Mouse (Mus musculus): Measurements from ENCODE around the gene Il4ra. TPM values are rescaled to one million over a fixed set of nuclear protein-coding genes. Genes with fewer than 3 reads are reported as not detected.

Gene Il4ra
- polyA plus RNA-seq, 1 experiment from 2014 or later: 1.8 TPM

DNA sequence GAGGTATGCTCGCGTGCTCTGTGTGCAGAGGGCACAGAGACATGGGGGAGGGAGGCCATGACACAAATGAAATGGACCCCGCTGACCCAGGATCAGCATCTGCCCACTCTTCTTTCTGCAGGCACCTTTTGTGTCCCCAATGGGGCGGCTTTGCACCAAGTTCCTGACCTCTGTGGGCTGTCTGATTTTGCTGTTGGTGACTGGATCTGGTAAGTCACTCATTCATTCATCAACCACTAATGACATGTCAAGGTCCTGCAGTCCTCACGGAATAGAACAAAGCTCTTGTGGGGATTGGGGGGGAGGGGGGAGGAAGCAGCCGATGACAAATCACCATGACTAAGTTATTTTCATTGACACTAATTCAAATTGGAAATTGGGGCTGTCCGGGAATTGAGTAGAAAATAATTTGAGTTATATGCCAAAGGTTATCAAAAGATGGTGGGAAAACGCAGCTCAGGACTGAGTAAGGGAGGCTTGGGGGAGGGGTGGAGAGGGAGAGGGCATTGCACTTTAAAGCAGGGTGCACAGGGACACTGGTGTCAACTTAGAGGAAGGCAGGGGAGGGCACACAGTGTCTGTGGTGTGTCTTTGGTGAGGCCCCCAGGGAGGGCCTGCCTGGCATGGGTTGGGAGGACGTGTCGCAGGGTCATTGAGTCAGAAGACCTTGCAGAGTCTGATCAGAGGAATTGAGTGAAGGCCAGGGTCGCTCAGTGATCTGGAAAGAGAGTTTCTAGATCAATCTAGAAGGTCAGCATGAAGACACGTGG, 13.8 kb downstream of the Il4ra start:
- no peak overlapping the region for H3K4me3 ChIP-seq (ENCODE audit: low read depth, low read length)
- no peak overlapping the region for H3K27ac ChIP-seq (replicated peaks; ENCODE audit: low read depth, low read length)
- no peaks in the 10 kb centered on the region for H3K9me3 ChIP-seq (replicated peaks; ENCODE audit: control insufficient read depth, low read length)
- no peaks in the 10 kb centered on the region for H3K36me3 ChIP-seq (replicated peaks; ENCODE audit: control insufficient read depth, insufficient read depth, low read depth, low read length)
- no peak overlapping the region for H3K4me2 ChIP-seq (ENCODE audit: low read depth, low read length)
- no peaks in the 10 kb centered on the region for H3K4me1 ChIP-seq (ENCODE audit: control insufficient read depth, insufficient read depth, low read length)
- ATAC-seq (replicated peaks; ENCODE audit: insufficient number of reproducible peaks, low FRiP score, low TSS enrichment, low read depth) (no peak), DNase-seq (ENCODE audit: low spot score) (no peak)
- no peak overlapping the region for H3K9ac ChIP-seq (replicated peaks; ENCODE audit: low read length)
- H3K27me3 ChIP-seq (ENCODE audit: control insufficient read depth, insufficient read depth, low read length): no peaks in the 10 kb centered on the region
- 63% methylated on average over 12 of the region's 12 CpGs for WGBS

DNA sequence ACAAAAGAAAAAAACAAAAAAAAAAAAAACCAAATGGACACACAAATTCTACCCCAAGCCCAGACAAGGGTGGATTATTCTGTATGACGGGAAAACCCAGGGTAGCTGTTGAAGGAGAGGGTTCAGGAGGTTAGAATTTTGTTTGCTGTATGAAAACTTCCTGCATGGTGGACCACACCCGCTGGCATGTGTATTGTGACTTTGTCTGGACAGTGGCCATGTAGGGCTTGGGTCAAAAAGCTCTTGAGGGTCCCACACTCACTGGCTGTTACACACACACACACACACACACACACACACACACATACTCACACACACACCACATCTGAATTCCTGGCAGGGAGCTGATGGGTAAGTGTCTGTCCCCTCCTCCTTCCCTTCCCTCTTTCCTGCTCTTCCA, 14.5 kb downstream of the Il4ra start:
- no peak for DNase-seq (ENCODE audit: low spot score)
- Histone ChIP-seq H3K27me3 (ENCODE audit: control insufficient read depth, insufficient read depth, low read length) (no peaks in the 10 kb centered on the region), H3K9me3 (replicated peaks; ENCODE audit: control insufficient read depth, low read length) (no peaks in the 10 kb centered on the region), H3K4me1 (ENCODE audit: control insufficient read depth, insufficient read depth, low read length) (no peaks in the 10 kb centered on the region), H3K9ac (replicated peaks; ENCODE audit: low read length) (no peak overlapping the region), H3K27ac (replicated peaks; ENCODE audit: low read depth, low read length) (no peak overlapping the region), H3K4me3 (ENCODE audit: low read depth, low read length) (no peak overlapping the region), H3K36me3 (replicated peaks; ENCODE audit: control insufficient read depth, insufficient read depth, low read depth, low read length) (no peaks in the 10 kb centered on the region), H3K4me2 (ENCODE audit: low read depth, low read length) (no peak overlapping the region)
- 85% methylated on average over 2 of the region's 2 CpGs for WGBS
- no peak for ATAC-seq (replicated peaks; ENCODE audit: insufficient number of reproducible peaks, low FRiP score, low TSS enrichment, low read depth)

DNA sequence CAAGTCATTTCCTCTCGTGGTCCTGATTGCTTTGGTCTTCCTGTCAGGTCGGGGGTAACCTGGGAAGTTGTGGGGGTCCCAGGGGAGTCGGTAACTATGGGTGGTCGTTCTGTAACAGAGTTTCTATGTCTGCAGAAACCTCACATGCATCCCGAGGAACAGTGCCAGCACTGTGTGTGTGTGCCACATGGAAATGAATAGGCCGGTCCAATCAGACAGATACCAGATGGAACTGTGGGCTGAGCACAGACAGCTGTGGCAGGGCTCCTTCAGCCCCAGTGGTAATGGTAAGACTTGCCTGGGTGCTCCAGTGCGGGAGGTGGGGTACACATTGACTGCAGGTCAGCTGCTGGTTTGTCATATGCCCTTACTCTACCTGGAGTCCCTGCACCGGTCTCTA, 17.0 kb downstream of the Il4ra start:
- Histone ChIP-seq H3K4me2 (ENCODE audit: low read depth, low read length) (no peak overlapping the region), H3K36me3 (replicated peaks; ENCODE audit: control insufficient read depth, insufficient read depth, low read depth, low read length) (no peaks in the 10 kb centered on the region), H3K27ac (replicated peaks; ENCODE audit: low read depth, low read length) (no peak overlapping the region), H3K27me3 (ENCODE audit: control insufficient read depth, insufficient read depth, low read length) (no peaks in the 10 kb centered on the region), H3K4me3 (ENCODE audit: low read depth, low read length) (no peak overlapping the region), H3K9me3 (replicated peaks; ENCODE audit: control insufficient read depth, low read length) (no peaks in the 10 kb centered on the region), H3K9ac (replicated peaks; ENCODE audit: low read length) (no peak overlapping the region), H3K4me1 (ENCODE audit: control insufficient read depth, insufficient read depth, low read length) (no peaks in the 10 kb centered on the region)
- 81% methylated on average over 8 of the region's 8 CpGs for WGBS
- ATAC-seq (replicated peaks; ENCODE audit: insufficient number of reproducible peaks, low FRiP score, low TSS enrichment, low read depth): no peak
- no peak for DNase-seq (ENCODE audit: low spot score)

DNA sequence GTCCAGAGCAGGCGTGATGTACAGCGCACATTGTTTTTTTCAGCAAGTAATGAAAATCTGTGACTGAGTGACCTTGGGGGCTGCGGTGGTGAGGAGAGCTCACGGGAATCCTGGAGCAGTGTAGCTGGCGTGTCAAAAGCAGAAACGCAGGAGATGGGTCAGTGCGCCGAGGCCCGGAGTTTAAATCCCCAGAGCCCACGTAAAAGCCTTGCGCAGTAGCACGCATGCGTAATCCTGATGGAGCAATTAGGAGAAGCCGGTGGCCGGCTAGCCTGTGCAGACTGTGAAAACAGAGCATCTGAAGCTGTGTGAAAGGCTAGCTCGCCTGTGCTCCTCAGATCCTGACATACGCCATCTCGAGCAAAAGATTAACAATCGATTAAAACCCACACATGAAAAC, 20.0 kb downstream of the Il4ra start:
- Histone ChIP-seq H3K9ac (replicated peaks; ENCODE audit: low read length) (no peak overlapping the region), H3K4me2 (ENCODE audit: low read depth, low read length) (no peak overlapping the region), H3K4me1 (ENCODE audit: control insufficient read depth, insufficient read depth, low read length) (no peaks in the 10 kb centered on the region), H3K9me3 (replicated peaks; ENCODE audit: control insufficient read depth, low read length) (no peaks in the 10 kb centered on the region), H3K36me3 (replicated peaks; ENCODE audit: control insufficient read depth, insufficient read depth, low read depth, low read length) (no peaks in the 10 kb centered on the region), H3K27ac (replicated peaks; ENCODE audit: low read depth, low read length) (no peak overlapping the region), H3K27me3 (ENCODE audit: control insufficient read depth, insufficient read depth, low read length) (no peaks in the 10 kb centered on the region), H3K4me3 (ENCODE audit: low read depth, low read length) (no peak overlapping the region)
- ATAC-seq (replicated peaks; ENCODE audit: insufficient number of reproducible peaks, low FRiP score, low TSS enrichment, low read depth) (no peak), DNase-seq (ENCODE audit: low spot score) (no peak)
- 84% methylated on average over 19 of the region's 19 CpGs for WGBS

DNA sequence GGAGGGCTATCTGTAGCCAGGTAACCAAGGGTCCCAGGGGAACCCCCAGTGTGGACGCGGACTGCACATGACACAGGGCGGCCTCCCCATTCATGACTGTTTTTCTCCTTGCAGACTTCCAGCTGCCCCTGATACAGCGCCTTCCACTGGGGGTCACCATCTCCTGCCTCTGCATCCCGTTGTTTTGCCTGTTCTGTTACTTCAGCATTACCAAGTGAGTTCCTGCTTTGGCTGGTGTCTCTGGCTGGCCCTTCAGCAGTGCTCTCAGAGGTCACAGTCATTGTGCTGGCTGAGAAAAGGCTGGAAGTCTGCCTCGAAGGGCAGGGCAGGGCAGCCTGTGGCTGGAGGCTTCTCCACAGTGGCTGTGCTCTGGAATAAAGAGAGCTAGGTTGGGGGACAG, 20.8 kb downstream of the Il4ra start:
- Histone ChIP-seq H3K9me3 (replicated peaks; ENCODE audit: control insufficient read depth, low read length) (no peaks in the 10 kb centered on the region), H3K36me3 (replicated peaks; ENCODE audit: control insufficient read depth, insufficient read depth, low read depth, low read length) (no peaks in the 10 kb centered on the region)
- WGBS: 75% methylated on average over 4 of the region's 6 CpGs

DNA sequence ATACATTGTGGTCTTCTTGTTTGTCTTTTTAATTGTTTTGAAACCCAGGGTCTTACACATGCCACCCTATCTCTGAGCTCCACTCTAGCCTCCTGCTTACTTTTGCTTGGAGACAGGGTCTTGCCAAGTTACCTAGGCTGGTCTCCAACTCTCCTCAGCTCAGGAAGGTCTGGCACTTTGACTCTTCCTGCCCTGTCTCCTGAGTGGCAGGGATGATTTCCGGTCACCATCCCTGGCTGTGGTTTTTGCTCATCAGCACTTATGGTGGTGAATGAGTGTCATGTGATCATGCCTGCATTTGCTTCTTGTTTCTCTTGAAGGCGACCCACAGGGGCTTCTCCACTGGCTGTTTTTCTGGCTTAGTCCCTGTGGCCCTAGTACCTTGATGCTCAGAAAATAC, 21.9 kb downstream of the Il4ra start:
- H3K27ac ChIP-seq (replicated peaks; ENCODE audit: low read depth, low read length): no peak overlapping the region
- H3K9me3 ChIP-seq (replicated peaks; ENCODE audit: control insufficient read depth, low read length): no peaks in the 10 kb centered on the region
- WGBS: 87% methylated on average over 2 of the region's 2 CpGs
- no peak for ATAC-seq (replicated peaks; ENCODE audit: insufficient number of reproducible peaks, low FRiP score, low TSS enrichment, low read depth)
- no peak overlapping the region for H3K9ac ChIP-seq (replicated peaks; ENCODE audit: low read length)
- H3K36me3 ChIP-seq (replicated peaks; ENCODE audit: control insufficient read depth, insufficient read depth, low read depth, low read length): no peaks in the 10 kb centered on the region
- no peak overlapping the region for H3K4me3 ChIP-seq (ENCODE audit: low read depth, low read length)
- H3K27me3 ChIP-seq (ENCODE audit: control insufficient read depth, insufficient read depth, low read length): no peaks in the 10 kb centered on the region
- no peak for DNase-seq (ENCODE audit: low spot score)
- H3K4me1 ChIP-seq (ENCODE audit: control insufficient read depth, insufficient read depth, low read length): no peaks in the 10 kb centered on the region
- H3K4me2 ChIP-seq (ENCODE audit: low read depth, low read length): no peak overlapping the region

More for the DNA sequence above, 20.8 kb downstream of the Il4ra start:
- H3K27me3 ChIP-seq (ENCODE audit: control insufficient read depth, insufficient read depth, low read length): no peaks in the 10 kb centered on the region
- no peak overlapping the region for H3K4me3 ChIP-seq (ENCODE audit: low read depth, low read length)
- no peak overlapping the region for H3K9ac ChIP-seq (replicated peaks; ENCODE audit: low read length)
- H3K4me1 ChIP-seq (ENCODE audit: control insufficient read depth, insufficient read depth, low read length): no peaks in the 10 kb centered on the region
- ATAC-seq (replicated peaks; ENCODE audit: insufficient number of reproducible peaks, low FRiP score, low TSS enrichment, low read depth): no peak
- DNase-seq (ENCODE audit: low spot score): no peak
- no peak overlapping the region for H3K27ac ChIP-seq (replicated peaks; ENCODE audit: low read depth, low read length)
- no peak overlapping the region for H3K4me2 ChIP-seq (ENCODE audit: low read depth, low read length)

DNA sequence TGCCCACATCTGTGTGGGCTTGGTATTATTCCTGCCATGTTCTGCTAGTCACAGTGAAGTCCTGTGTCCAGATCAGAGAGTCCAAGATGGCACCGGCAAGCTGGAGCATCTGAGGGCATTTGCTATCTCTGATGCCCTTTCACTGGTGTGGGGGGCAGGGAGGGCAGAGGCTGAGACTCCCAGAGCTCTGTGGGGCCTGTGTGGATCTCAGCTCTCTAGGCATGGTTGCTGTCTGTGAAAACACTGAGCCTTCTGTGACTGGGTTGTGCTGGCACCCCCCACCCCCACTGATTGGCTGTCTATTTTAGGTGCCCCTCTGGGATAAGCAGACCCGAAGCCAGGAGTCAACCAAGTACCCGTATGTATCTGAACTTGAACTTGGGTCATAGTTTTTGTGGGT, 22.9 kb downstream of the Il4ra start:
- Histone ChIP-seq H3K9me3 (replicated peaks; ENCODE audit: control insufficient read depth, low read length) (no peaks in the 10 kb centered on the region), H3K36me3 (replicated peaks; ENCODE audit: control insufficient read depth, insufficient read depth, low read depth, low read length) (no peaks in the 10 kb centered on the region), H3K4me2 (ENCODE audit: low read depth, low read length) (no peak overlapping the region), H3K4me1 (ENCODE audit: control insufficient read depth, insufficient read depth, low read length) (no peaks in the 10 kb centered on the region), H3K4me3 (ENCODE audit: low read depth, low read length) (no peak overlapping the region), H3K9ac (replicated peaks; ENCODE audit: low read length) (no peak overlapping the region), H3K27ac (replicated peaks; ENCODE audit: low read depth, low read length) (no peak overlapping the region), H3K27me3 (ENCODE audit: control insufficient read depth, insufficient read depth, low read length) (no peaks in the 10 kb centered on the region)
- no peak for DNase-seq (ENCODE audit: low spot score)
- WGBS: 78% methylated on average over 3 of the region's 3 CpGs
- no peak for ATAC-seq (replicated peaks; ENCODE audit: insufficient number of reproducible peaks, low FRiP score, low TSS enrichment, low read depth)

DNA sequence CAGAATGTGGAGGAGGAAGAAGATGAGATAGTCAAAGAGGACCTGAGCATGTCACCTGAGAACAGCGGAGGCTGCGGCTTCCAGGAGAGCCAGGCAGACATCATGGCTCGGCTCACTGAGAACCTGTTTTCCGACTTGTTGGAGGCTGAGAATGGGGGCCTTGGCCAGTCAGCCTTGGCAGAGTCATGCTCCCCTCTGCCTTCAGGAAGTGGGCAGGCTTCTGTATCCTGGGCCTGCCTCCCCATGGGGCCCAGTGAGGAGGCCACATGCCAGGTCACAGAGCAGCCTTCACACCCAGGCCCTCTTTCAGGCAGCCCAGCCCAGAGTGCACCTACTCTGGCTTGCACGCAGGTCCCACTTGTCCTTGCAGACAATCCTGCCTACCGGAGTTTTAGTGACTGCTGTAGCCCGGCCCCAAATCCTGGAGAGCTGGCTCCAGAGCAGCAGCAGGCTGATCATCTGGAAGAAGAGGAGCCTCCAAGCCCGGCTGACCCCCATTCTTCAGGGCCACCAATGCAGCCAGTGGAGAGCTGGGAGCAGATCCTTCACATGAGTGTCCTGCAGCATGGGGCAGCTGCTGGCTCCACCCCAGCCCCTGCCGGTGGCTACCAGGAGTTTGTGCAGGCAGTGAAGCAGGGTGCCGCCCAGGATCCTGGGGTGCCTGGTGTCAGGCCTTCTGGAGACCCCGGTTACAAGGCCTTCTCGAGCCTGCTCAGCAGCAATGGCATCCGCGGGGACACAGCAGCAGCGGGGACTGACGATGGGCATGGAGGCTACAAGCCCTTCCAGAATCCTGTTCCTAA, 24.0 kb downstream of the Il4ra start:
- Histone ChIP-seq H3K4me3 (ENCODE audit: low read depth, low read length) (no peak overlapping the region), H3K9ac (replicated peaks; ENCODE audit: low read length) (no peak overlapping the region), H3K4me1 (ENCODE audit: control insufficient read depth, insufficient read depth, low read length) (no peaks in the 10 kb centered on the region), H3K4me2 (ENCODE audit: low read depth, low read length) (no peak overlapping the region), H3K36me3 (replicated peaks; ENCODE audit: control insufficient read depth, insufficient read depth, low read depth, low read length) (no peaks in the 10 kb centered on the region), H3K27ac (replicated peaks; ENCODE audit: low read depth, low read length) (no peak overlapping the region), H3K27me3 (ENCODE audit: control insufficient read depth, insufficient read depth, low read length) (no peaks in the 10 kb centered on the region), H3K9me3 (replicated peaks; ENCODE audit: control insufficient read depth, low read length) (no peaks in the 10 kb centered on the region)
- 86% methylated on average over 16 of the region's 16 CpGs for WGBS
- no peak for ATAC-seq (replicated peaks; ENCODE audit: insufficient number of reproducible peaks, low FRiP score, low TSS enrichment, low read depth)
- no peak for DNase-seq (ENCODE audit: low spot score)
